Mouse (Mus musculus) heart, adult 2 months (tissue): Measurements from ENCODE around the gene Gm42906. TPM values are rescaled to one million over a fixed set of nuclear protein-coding genes. Genes with fewer than 3 reads are reported as not detected.

Experiments
- DNase-seq, 2 experiments: peaks; one replicate each; pipeline ENCODE4 v3.0.0; 2021
- H3K27ac ChIP-seq: fragments of 200-600 bp; 2 replicates; pipeline ENCODE4 v1.8.1; 2022
- H3K27me3 ChIP-seq: fragments of 200-500 bp; 2 replicates; pipeline ENCODE4 v1.6.1; 2012; ENCODE audit warnings: mild to moderate bottlenecking, low read length, inconsistent platforms, mixed read lengths; ENCODE audit not compliant: control insufficient read depth, insufficient read depth
- H3K36me3 ChIP-seq: fragments of 200-500 bp; 2 replicates; pipeline ENCODE4 v1.6.1; 2012; ENCODE audit warnings: low read length, inconsistent platforms; ENCODE audit not compliant: control insufficient read depth, insufficient read depth
- H3K4me1 ChIP-seq: fragments of 200-500 bp; 2 replicates; pipeline ENCODE4 v1.6.1; 2011; ENCODE audit warnings: low read length; ENCODE audit not compliant: control insufficient read depth, insufficient read depth
- H3K4me3 ChIP-seq: fragments of 200-600 bp; 2 replicates; pipeline ENCODE4 v1.8.1; 2022
- H3K79me2 ChIP-seq: fragments of 200-500 bp; replicated peaks from 2 replicates; pipeline ENCODE4 v1.6.1; 2012; ENCODE audit warnings: mild to moderate bottlenecking, inconsistent platforms, low read length, moderate library complexity, mixed read lengths; ENCODE audit not compliant: control insufficient read depth, insufficient read depth
- H3K9ac ChIP-seq: fragments of 200-500 bp; 2 replicates; pipeline ENCODE4 v1.6.1; 2012; ENCODE audit warnings: low read depth, mild to moderate bottlenecking, control low read depth, inconsistent platforms, low read length, mixed read lengths
- CTCF ChIP-seq: fragments of 200-600 bp; IDR thresholded peaks from 2 replicates; pipeline ENCODE4 v1.8.1; 2022; ENCODE audit warnings: antibody characterized with exemption, mild to moderate bottlenecking, moderate library complexity
- EP300 ChIP-seq: fragments of 200-500 bp; IDR thresholded peaks from 2 replicates; pipeline ENCODE4 v1.6.1; 2011; ENCODE audit warnings: low read depth, low read length, control low read depth; ENCODE audit not compliant: insufficient read depth
- POLR2A ChIP-seq: fragments of 200-500 bp; IDR thresholded peaks from 2 replicates; pipeline ENCODE4 v1.6.1; 2011; ENCODE audit warnings: mild to moderate bottlenecking, low read depth, low read length, control low read depth; ENCODE audit not compliant: insufficient read depth
- WGBS: fragments of 180-500 bp; shearing (Covaris S2); methylation state at CpG from one replicate; pipeline ENCODE4 v1.1.7; 2018; 5-methylcytosine and 5-hydroxymethylcytosine counted together
- intact Hi-C: fragments of 180-260 bp; cut with DNase I; formaldehyde crosslinking; loops from one replicate; pipeline ENCODE4 v1.15.1; 2025
- polyA plus RNA-seq: library from polyadenylated mRNA; depleted of rRNA; stranded (reverse); fragments of >200 nt; gene quantifications from 2 replicates; pipeline ENCODE4 v1.2.3, GENCODE M21; 2012
- total RNA-seq, 2 experiments: library from RNA; stranded (reverse); gene quantifications; 2 replicates each; pipeline ENCODE4 v1.2.3; 2021

The Gm42906 gene
- total and polyA plus RNA-seq, 3 experiments: 2.9 TPM; not detected in 2

GRCm38 (mm10) chr5:151129762-151130161, 298.2 kb downstream of the Gm42906 start:
- DNase-seq: no peak
- Histone ChIP-seq H3K79me2 (peaks cover 5% of the 10 kb centered on the region), H3K4me3 (no peak overlapping the region), H3K27me3 (no peaks in the 10 kb centered on the region), H3K27ac (peak overlapping the region; percentile 49), H3K36me3 (peaks cover 5% of the 10 kb centered on the region), H3K4me1 (peaks cover 9% of the 10 kb centered on the region), H3K9ac (no peak overlapping the region)
- no peak for TF ChIP-seq CTCF
- TF ChIP-seq POLR2A: no peak
- no peak for TF ChIP-seq EP300
- intact Hi-C loops: no loop called here
- 22% methylated on average over 2 of the region's 2 CpGs for WGBS

GRCm38 (mm10) chr5:151127298-151127717, 300.7 kb downstream of the Gm42906 start:
- peaks cover 6% of the 10 kb centered on the region for H3K79me2 ChIP-seq
- TF ChIP-seq EP300 (no peak), CTCF (no peak), POLR2A (no peak)
- intact Hi-C loops: no loop called here
- peak in 1 of 2 experiments; percentile 29 for DNase-seq
- 39% methylated on average over 6 of the region's 6 CpGs for WGBS
- H3K27me3 ChIP-seq: no peaks in the 10 kb centered on the region
- peak overlapping the region; percentile 22 for H3K27ac ChIP-seq
- H3K4me3 ChIP-seq: peak overlapping the region; percentile 3
- peaks cover 5% of the 10 kb centered on the region for H3K36me3 ChIP-seq
- H3K9ac ChIP-seq: peak overlapping the region; percentile 59
- H3K4me1 ChIP-seq: peaks cover 9% of the 10 kb centered on the region

DNA sequence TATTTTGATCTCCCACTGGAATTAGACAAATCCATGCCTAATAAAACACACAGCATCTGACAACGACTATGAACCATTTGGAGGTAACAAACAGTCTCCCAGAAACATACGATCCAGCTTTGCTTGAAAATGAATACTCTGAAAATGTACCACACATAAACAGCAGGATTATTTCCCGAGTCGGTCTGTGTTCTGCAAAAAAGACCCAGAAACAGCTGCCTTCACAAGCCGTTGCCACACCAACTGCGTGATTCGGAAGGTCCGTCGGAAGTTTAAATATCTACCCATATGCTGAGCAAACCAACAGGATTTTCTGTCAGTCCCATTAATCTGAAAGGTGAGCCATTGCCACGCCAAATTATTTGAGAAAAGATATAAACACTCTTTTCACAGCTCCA, 301.4 kb downstream of the Gm42906 start:
- intact Hi-C loops: no loop called here
- Histone ChIP-seq H3K79me2 (peaks cover 6% of the 10 kb centered on the region), H3K36me3 (peaks cover 5% of the 10 kb centered on the region), H3K9ac (peak overlapping the region; percentile 38; the same call in 1 of the 2 replicates), H3K4me3 (peak overlapping the region; percentile 3), H3K27me3 (no peaks in the 10 kb centered on the region), H3K27ac (peak overlapping the region; percentile 22), H3K4me1 (peaks cover 9% of the 10 kb centered on the region)
- no peak for DNase-seq
- 65% methylated on average over 10 of the region's 10 CpGs for WGBS
- no peak for TF ChIP-seq EP300
- TF ChIP-seq POLR2A: 0 out of 2 replicates have a peak, but pooled peaks have one; percentile 19

- Histone ChIP-seq H3K4me3 (peak overlapping the region; percentile 15; the same call in 1 of the 2 replicates), H3K27me3 (no peaks in the 10 kb centered on the region), H3K27ac (peak overlapping the region; percentile 22; the same call in 1 of the 2 replicates), H3K36me3 (peaks cover 5% of the 10 kb centered on the region), H3K79me2 (peaks cover 9% of the 10 kb centered on the region), H3K9ac (peak overlapping the region; percentile 3; the same call in 1 of the 2 replicates), H3K4me1 (peaks cover 9% of the 10 kb centered on the region)
- TF ChIP-seq EP300 (no peak), CTCF (no peak), POLR2A (no peak)
- peak in 1 of 2 experiments; percentile 31 for DNase-seq
- 58% methylated on average over 6 of the region's 6 CpGs for WGBS
- intact Hi-C loops: no loop called here
Measured at GRCm38 (mm10) chr5:151125985-151126607, 301.9 kb downstream of the Gm42906 start.

DNA sequence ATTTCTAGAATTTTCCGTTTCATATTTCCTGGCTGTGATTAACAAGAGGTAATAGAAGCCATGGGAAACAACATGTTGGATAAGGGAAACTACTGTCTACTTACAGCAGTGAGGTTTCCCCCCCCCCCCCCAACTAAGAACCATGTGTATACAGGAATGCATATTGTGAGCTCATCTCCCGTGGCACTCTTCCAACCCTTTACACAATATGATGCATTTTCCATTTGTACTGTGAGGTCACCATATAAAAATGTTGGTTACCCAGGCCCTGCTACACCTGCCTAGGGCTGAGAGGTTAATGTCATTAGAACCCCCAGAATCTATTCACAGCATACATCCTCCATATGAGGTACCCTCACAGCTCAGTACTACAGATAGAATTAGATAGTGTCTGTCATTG, 310.1 kb downstream of the Gm42906 start:
- intact Hi-C loops: no loop called here
- H3K4me1 ChIP-seq: peaks cover 15% of the 10 kb centered on the region
- H3K4me3 ChIP-seq: no peak overlapping the region
- H3K36me3 ChIP-seq: no peaks in the 10 kb centered on the region
- H3K9ac ChIP-seq: no peak overlapping the region
- TF ChIP-seq EP300 (no peak), CTCF (no peak), POLR2A (no peak)
- H3K27ac ChIP-seq: no peak overlapping the region
- no peaks in the 10 kb centered on the region for H3K27me3 ChIP-seq
- DNase-seq: no peak
- 49% methylated on average over 2 of the region's 2 CpGs for WGBS
- H3K79me2 ChIP-seq: peaks cover 6% of the 10 kb centered on the region

DNA sequence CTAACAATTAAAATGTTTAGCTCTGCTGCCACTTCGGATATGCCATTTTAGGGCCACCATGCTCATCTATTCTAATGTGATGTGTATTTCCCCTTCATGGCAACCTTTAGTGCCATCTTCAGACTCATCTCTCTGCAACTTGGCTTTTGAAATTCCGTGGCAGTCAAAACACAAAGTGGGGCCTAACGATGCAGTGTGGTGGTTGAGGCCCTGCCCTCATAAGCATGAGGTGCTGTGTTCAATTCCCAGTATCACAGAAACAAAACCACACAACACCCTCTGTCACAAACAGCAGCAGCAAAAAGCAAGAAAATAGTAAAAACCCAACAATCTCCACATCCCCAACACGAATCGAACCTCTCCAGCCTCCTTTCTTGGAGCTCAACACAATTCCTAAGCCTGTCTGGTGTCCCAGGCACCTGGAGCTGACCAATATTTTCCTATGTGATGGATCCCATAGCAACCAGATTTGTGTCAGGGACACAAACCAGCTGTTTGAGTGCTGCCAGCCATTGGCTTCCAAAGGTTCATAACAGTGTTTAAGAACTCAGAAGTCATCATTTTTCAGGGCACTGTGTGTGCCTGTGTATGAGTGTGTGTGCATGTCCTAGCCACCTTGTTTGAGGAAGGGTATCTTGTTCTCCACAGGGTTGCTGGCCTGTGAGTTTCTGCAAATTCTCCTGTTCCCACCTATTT, 311.6 kb downstream of the Gm42906 start:
- WGBS: 66% methylated on average over 5 of the region's 5 CpGs
- H3K79me2 ChIP-seq: peaks cover 6% of the 10 kb centered on the region
- peaks cover 17% of the 10 kb centered on the region for H3K4me1 ChIP-seq
- TF ChIP-seq POLR2A: no peak
- TF ChIP-seq EP300: no peak
- TF ChIP-seq CTCF: no peak
- H3K27me3 ChIP-seq: no peaks in the 10 kb centered on the region
- no peaks in the 10 kb centered on the region; the same call in 1 of the 2 replicates for H3K36me3 ChIP-seq
- peak in 1 of 2 experiments; percentile 17 for DNase-seq
- H3K4me3 ChIP-seq: no peak overlapping the region
- H3K27ac ChIP-seq: no peak overlapping the region
- no peak overlapping the region for H3K9ac ChIP-seq
- intact Hi-C loops: no loop called here
